Mouse (Mus musculus) hindlimb bud, embryonic 11.5 days (tissue): ENCODE results near the gene Supt16.

ENCODE experiments used
- DNase-seq: peaks from one replicate; pipeline ENCODE4 v3.0.0-alpha.2; 2012; ENCODE audit warnings: low read depth, low spot score; ENCODE audit errors: extremely low spot score

Gene Supt16

DNA sequence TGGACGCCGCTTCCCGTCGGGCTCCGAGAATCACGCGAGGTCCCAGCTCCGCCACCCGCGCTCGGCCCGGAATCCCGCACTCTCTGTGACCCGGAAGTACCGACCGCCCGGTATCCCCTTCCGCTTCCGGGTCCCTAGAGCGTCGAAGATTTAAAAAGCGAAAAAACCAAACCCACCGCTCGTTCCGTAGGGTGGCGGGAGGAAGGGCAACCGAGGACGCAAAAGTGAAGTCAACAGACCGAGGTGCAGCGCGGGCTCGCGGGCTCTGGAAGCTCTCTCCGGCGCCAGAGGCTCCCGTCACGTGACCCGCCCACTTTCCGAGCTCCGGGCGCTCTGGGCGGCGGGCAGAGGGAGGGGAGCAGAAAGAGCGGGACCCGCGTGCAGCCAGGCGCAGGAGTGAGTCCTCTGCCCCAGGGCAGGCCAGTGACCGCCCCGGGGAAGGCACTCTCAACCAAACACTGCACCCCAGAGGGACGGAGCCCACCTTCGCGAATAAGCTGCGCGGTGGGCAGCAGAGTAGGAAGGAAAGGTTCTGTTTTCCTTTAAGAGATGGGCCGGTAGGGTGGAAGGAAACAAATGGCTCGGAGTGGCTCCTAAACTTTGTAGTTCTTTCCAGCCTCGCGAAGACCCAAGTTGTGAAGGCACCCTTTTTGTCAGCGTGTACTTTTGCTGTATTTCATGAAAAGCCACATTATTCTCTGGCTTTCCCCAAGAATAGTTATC lies at the start of gene Supt16:
Supt16 (minus strand) TSS at position 261 of the 723 bp plus-strand sequence.
- peak; percentile 72 for DNase-seq

DNA sequence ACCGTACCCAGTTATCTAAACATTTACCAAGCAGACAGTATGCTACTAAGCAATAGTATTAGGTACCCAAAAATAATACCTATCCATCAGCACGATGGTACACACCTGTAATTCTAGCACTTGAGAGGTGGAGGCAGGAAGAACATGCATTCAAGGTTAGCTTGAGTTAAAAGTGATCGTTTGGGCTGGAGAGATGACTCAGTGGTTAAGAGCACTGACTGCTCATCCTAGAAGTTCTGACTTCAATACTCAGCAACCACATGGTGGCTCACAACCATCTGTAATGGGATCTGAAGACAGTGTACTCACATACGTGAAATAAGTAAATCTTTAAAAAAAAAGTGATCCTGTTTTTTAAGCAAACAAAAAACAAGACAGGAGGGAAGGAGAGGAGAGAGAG lies 48.9 kb upstream of the Supt16 start:
- no peak for DNase-seq

DNA sequence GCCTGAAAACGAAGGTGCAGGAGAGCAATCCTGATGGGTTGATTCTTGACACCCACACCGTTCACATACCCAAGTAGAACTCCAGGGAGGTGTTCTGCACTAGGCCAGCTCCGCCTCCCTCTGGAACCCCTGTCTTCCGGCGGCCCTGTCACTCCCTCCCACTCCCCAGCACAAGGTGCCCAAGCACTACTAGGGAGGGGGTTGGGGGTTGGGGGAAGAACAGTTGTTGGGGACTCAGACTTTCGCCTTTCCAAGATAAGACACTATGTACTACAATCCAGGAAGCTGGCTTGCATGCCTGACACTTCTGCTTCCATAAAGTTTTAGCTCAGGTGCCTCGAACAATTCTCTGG lies 47.5 kb upstream of the Supt16 start:
- no peak for DNase-seq

DNA sequence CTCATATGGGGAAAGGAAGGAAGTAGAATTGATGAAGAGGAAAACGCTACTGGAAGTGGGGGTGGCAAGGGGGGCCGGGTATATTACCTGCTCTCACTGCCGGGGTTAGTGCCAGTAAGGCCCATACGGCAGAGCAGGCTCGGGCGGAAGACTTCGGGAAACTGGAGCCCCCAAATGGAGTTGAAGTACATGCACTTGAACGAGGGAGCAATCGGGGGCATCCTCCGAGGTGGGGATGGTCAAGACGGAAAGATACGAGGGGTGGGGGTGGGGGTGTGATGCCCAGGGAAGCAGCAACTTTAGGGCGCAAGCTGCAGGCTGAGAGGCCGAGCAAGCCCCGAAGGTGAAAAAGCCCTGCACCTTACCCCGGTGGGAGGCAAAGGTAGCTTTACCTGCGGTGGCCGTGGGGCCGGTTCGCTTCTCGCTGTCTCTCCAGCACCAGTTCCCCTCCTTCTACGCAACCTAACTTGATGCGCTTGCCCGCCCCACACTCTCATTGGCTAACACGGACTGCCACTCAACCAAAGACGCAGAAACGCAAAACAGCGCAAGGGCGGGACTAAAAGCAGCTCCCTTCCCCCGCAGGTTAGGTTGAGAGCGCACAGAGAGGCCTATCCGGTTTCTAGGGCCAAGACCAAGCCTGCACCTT lies 46.9 kb upstream of the Supt16 start:
- peak; percentile 95 for DNase-seq

DNA sequence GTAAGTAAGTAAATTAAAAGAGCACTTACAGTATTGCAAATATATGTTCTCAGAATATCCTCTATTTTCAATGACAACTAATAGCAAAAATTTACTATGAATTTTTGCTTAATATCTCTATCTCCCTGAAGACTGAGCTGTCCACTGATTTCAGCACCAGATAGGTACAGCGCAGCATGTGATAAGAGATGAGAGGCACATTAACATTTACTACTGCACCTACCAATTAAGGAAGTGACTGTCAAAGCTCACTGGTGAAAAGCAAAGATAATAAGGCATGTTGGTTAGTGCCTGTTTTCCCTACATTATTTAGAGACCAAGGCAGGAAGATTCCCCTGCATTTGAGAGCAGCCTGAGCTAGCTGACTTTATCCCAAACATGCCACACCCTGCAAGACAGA lies 39.0 kb upstream of the Supt16 start:
- DNase-seq: no peak

DNA sequence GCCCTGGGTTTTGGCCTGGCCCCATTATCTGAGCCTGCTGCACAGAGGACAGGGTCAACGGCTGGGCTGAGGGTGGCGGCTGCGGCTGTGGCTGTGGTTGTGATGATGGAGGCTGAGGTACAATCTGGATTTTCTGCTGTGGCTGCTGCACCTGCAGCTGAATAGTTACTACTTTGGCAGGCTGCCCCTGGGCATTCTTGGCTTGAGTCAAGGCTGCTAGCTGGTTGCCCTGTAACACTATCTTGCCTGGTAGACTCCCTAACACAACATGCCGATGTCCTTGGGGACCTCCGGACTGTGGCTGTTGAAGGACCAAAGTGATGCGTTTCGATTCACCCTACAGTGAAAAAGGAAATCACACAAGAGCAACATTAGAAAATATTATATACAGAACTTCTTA lies 37.9 kb upstream of the Supt16 start:
- no peak for DNase-seq

DNA sequence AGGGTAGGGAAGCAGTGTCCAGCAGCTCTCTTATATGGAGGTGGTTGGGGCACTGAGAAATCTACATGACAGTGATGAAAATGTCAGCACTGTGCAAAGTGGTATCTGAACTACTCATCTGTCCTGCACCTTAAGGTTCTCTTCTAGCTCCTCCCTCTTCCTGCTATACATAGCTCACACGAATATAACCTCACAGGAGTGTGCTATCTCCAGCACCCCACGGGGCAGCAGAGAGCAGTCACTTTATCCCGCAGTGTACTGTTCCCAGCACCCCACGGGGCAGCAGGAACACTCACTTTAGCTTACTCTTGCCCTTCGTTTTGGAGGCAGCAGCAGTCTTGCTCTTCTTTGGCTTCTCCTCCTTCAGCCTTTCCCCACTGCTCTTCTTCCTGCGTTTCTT lies 35.0 kb upstream of the Supt16 start:
- no peak for DNase-seq

DNA sequence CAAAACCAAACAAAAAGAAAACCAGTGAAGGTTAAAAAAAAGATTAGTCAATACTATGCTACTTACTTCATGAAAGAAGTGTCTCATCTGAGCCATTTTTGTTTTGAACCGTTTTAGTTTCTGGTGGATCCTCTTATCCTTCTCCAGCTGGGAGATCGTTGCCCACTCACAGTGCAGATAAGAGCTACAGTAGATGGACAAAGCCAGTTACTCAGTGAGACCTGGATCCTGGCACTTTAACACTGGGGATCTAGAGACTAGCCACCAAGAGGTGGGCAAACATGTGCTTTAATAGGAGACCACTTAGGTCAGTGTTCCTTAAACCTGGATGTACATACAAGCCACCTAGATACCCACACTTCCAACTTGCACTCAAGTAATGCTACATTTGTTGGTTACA lies 28.8 kb upstream of the Supt16 start:
- DNase-seq: no peak

DNA sequence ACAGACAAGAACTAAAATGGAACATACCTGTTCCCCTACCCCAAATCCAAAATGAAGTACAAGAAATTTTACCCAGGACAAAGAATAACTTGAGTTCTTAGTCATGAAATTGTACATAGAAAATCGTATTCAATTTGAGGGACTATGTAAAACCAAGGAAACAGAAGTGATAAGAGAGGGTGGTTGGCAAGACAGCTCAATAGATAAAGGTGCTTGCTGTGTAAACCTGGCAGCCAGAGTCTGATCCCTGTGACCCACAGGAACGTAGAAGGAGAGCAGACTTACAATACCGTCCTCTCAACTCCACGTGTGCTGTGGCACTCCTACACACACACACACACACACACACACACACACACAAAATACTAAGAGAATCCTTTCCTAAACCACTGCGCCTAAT lies 20.0 kb upstream of the Supt16 start:
- no peak for DNase-seq

DNA sequence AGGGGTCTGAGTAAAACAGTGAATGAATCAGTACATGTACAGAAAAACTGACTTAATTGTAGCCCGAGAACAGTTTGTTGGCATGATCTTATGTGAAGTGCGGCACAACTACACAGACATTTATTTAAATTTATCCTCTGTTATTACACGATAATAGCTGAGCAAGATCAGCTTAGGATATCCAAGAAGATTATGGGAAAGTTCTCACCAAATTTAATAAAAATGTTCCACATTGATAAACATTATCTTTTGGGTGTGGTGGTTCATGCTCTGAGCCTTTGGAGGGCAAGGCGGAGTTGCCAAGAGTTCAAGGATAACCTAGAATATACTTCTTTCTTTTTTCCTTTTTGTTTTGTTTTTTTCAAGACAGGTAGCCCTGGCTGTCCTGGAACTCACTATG lies 2.2 kb upstream of the Supt16 start:
- DNase-seq: no peak

DNA sequence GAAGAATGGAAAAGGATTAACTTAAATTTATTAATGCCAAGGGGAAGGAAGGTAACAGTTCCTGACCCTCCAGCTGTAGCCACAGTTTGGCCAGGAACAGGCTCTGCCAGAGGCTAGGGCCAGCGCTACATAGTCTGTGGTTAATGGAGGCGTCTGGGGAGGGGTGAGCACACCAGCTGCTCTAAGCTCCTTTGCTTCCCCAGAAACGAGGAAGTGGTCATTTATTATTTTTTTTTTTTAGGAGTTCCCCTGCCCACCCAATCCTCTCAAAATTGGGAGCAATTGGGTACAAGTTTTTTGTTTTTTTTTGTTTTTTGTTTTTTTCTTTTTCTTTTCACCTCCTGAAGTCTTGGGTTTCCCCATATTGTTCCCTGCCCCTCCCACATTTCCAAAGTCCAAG lies 925 bp upstream of the Supt16 start:
- DNase-seq: no peak

DNA sequence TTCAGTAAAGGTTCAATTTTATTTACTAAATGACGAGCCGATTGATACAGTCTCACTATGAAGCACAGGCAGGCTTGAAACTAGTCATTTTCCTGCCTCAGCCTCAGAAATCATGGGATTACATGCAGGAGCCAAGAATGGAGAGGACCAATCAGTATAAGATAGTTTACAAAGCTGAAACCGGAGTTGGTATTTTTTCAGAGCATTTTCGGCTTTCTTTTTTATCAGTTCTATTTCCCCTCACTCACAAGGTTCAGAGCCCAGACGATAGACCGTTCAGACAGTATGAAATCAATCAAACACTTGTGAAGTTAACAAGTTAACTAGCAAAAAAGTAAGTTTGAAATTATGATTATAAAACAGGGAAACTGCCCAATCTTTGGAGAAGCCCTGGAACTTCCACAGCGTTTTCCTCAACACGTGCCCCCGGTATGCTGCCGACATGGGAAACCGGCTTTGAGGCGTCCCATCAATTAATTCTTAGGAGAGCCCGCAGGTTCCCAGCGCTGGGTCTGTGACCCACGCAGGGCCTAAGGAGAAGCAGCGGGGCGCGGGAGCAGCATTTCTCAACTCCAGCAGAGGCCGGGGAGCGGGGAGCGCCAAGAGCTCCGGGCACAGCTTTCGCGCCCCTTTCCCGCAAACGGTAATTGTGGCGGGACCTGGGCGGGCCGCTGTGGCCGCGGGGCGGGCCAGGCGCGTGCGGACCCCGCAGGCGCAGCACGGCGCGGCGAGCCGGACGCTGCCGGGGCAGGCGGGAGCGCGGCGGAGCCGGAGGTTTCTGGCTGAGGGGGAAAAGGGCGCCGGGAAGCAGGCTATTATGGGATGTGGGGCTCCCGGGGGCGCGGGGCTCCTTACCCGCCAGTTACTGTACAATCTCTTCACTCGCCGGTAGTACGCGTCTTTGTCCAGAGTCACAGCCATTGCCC lies 723 bp downstream of the Supt16 start:
- no peak for DNase-seq

DNA sequence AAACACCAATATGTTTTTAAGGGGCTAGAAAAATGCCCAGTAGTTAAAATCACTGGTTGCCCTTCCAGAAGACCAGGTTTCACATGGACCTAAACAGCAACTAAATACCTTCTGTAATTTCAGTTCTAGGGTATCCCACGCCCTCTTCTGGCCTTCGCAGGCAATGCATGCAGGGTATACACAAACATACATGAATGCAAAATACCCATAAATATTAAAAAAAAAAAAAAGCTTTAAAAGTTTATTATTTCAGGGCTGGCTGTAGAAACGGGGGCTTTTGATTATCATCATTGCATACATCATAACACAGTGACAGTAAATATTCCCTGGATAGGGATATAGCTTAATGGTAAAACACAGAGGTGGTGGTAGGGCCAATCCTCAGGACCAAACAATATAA lies 1.5 kb downstream of the Supt16 start:
- peak; percentile 47 for DNase-seq

DNA sequence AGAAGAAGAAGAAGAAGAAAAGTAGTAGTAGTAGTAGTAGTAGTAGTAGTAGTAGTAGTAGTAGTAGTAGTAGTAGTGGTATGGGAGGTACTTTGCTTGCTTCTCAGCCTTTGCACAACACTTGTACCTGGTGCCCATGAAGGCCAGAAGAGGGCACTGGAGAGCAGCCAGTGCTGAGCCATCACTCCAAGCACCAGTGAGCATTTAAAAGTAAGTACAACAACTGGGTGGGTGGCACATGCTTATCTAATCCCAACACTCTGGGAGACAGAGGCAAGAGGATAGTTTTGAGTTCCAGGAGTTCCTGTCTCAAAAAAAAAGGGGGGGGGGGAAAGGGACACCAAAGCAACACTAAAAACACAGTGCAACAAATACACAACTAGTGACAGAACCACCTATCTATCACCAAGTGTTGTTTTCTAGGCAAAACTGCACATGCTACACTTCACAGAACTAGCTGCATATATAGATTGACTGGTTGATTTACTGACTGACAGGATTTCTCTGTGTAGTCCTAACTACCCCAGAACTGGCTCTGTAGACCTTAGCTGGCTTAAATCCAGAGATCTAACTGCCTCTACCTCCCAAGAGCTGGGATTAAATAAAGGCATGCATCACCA lies 6.4 kb downstream of the Supt16 start:
- no peak for DNase-seq

DNA sequence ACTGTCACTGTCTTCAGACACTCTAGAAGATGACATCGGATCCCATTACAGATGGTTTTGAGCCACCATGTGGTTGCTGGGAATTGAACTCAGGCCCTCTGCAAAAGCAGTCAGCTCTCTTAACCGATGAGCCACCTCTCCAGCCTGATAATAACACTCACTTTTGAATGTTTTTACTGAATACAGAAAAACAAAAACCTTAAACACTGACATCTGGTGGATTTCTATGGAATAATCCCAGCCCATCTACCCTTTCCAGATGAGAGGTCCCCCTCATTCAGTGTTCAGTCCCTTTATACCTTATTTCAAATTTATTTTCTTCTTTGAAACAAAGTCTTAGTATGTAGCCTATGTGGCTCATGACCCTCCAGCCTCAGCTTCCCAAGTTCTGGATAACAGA lies 7.7 kb downstream of the Supt16 start:
- DNase-seq: no peak

DNA sequence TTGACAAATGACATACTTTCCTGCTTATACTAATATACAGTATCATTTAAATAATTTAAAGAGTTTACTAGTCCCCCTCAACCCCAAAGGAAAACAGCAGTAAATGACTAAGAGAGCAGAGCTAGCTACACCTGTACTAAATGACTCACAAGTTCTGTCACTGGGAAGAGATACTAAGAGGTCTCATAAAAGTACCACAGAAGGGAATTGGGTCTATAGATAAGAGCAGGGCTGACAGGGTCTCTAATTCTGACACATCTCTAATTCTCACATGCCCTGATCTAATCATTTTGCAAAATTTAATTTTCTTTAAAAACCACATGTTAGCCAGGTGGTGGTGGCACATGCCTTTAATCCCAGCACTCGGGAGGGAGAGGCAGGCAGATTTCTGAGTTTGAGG lies 8.4 kb downstream of the Supt16 start:
- DNase-seq: no peak

DNA sequence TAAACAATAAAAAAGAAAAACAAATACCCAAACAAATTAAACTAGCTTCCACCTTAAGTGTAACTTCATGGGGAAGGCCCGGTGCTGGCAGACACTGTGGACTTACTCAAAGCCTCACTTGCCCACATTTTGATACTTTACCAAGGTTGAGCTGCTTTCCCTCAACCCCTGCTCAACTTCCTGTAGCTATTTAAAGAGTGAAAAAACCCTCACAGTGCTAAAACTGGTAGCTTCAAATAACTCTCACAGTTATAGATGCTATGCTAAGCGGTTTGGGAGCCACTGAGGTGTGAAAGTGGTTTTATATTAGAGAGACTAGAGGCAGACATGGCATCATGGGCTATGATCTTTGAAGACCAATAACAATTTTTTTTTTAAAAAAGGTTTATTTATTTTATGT lies 30.6 kb downstream of the Supt16 start:
- no peak for DNase-seq

DNA sequence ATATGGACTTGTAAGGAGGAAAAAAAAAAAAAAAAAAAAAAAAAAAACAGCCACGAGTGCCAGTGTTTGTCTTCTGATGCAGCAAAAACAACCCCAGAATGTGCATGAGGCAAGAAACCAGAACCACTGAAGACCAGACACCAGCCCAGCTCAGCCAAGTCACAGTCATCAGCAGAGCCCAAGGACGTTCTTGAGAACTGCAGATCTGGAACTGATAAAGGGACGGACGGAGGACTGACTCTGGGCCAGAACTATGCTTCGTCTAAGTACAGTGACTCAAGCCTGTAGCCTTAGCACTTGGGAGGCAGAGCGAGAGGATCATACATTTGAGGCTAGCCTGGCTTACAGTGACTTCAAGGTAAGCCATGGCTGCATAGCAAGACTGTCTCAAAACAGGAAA lies 36.3 kb downstream of the Supt16 start:
- no peak for DNase-seq

DNA sequence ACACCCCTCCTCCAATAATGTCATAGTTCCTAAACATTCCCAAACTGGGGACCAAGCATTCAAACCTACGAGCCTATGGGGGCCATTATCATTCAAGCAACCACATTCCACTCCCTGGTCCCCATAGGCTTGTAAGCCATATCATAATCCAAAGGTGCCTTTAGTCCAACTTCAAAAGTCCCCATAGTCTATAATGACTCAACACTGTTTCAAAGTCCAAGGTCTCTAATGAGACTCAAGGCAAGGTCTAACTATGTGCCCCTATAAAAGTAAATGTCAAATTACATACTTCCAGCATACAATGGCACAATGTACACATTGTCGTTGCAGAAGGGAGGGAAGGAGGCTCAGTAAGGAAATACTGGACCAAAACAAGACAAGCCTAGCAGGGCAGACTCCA lies 42.2 kb downstream of the Supt16 start:
- no peak for DNase-seq

DNA sequence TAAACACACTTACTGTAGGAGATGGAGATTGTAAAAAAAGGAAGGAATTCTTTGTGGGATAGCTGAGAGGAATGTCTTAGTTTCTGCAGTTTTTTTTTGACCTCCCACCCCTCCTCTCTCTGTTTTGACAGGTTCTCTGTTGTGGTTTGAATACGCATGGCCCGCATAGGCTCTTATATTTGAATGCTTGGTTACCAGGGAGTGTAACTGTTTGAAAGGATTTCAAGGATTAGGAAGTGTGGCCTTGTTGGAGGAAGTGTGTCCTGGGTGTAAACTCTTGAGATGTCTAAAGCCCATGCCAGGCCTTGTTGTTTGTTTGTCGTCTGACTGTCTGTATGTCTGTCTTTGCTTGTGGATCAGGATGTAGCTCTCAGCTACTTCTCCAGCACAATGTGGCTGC lies 44.6 kb downstream of the Supt16 start:
- no peak for DNase-seq

DNA sequence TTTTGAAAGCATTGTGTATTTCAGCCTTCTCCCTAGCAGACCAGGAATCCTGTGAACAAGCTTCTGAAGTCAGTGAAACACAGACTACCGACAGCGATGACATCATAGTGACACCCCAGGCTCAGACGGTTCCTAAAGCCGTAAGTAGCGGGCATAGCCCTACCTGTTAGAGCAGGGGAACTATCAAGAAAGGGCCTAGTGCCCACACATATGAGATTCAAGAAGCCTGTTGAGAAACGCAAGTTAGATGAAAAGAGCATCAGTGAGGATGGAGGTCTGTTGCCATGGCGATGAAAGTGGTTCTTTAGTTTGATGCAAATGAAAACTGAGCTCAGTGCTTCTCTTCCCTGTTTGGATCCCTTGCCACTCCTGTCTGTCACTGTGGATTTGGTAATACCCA lies 45.0 kb downstream of the Supt16 start:
- no peak for DNase-seq

DNA sequence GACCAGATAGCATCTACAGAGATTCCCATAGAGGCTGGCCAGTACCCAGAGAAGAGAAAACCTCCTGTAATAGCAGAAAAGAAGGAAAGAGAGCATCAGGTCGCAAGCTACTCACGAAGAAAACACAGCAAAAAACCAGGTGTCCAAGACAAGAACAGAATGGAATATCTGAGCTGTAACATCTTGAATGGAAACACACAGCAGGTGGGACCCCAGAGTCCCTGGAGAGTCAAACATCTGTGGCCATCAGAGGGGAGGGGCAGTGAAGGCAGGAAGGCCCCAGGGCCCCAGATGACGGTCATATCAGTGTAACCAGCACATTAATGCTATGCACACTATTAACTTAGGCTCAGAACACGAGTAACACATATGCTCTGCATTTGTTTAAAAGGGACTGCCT lies 47.3 kb downstream of the Supt16 start:
- DNase-seq: no peak
